Mouse (Mus musculus): ENCODE data around the gene Rbms2. TPM values are rescaled to one million over a fixed set of nuclear protein-coding genes. Genes with fewer than 3 reads are reported as not detected.

Rbms2 gene
- polyA plus RNA-seq, 1 experiment from 2014 or later, result 27.0 TPM

DNA sequence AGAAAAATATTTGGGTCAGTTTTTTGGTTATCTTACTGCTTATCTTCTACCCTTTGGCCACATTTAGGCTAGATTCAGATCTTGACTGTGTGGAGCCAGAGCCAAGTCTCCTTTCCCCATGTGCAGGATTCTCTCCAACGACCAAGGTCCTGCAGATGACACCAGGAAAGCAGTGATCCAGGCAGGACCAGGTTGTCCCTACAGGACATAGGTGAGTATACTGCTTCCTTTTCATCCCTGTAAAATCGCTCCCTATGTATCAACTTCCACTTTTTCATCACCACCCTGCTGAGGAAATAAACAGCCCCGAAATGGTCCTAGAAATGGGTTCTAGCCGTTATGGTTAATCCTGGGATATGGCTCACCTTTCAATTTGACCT, 83.8 kb downstream of the Rbms2 start:
- 0 out of 2 replicates have a peak, but pooled peaks cover 3% of the 10 kb centered on the region for H3K36me3 ChIP-seq (ENCODE audit: insufficient read depth, low read length)
- no peak for ATAC-seq (replicated peaks; ENCODE audit: low FRiP score, low read depth)
- H3K9me3 ChIP-seq (replicated peaks; ENCODE audit: low read length), result no peaks in the 10 kb centered on the region
- WGBS, result 22% methylated on average over 4 of the region's 4 CpGs
- TF ChIP-seq CTCF (IDR thresholded peaks at IDR 0.05; ENCODE audit: low read depth), result no peak
- DNase-seq (ENCODE audit: low spot score), result no peak
- H3K9ac ChIP-seq (ENCODE audit: low read depth, low read length), result no peak overlapping the region
- H3K27me3 ChIP-seq (ENCODE audit: insufficient read depth, low read length), result no peaks in the 10 kb centered on the region
- H3K4me1 ChIP-seq (replicated peaks; ENCODE audit: insufficient read depth, low read length), result peaks cover 22% of the 10 kb centered on the region
- peak overlapping the region; percentile 88; the same call in 1 of the 2 replicates for H3K27ac ChIP-seq
- 0 out of 2 replicates have a peak overlapping the region, but pooled peaks have one; percentile 80 for H3K4me2 ChIP-seq (ENCODE audit: low read length)
- H3K4me3 ChIP-seq (replicated peaks; ENCODE audit: low read depth, low read length), result peak overlapping the region; percentile 81; the same call in 1 of the 2 replicates

DNA sequence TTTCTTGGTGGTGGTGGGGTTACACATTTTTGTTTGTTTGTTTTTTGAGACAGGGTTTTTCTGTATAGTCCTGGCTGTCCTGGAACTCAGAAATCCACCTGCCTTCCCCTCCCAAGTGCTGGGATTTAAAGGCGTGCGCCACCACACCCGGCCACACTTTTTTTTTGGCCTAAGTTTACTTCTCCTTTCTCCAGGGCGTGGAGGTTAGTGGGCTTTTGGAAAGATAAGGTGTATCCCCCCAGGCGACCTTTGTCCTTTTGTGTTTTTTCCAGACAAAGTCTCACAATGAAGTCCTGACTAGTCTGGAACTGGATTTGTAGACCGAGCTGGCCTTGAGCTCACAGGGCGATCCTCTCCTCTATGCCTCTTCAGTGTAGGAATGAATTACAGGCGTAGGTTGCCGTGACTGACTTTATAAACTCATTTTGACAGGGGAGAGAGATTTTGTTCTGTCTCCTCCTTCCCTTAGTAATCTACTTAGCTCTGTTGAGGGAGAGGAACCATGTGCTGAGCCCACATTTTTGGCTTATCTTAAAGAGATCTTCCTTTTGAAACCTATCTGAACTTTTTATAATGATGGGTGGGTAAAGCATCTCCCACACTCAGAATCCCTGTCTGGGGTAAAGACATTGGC, 85.0 kb downstream of the Rbms2 start:
- Histone ChIP-seq H3K9ac (ENCODE audit: low read depth, low read length) (peak overlapping the region; percentile 87; the same call in 1 of the 2 replicates), H3K27me3 (ENCODE audit: insufficient read depth, low read length) (no peaks in the 10 kb centered on the region), H3K27ac (peak overlapping the region; percentile 99), H3K4me3 (replicated peaks; ENCODE audit: low read depth, low read length) (no peak overlapping the region), H3K4me2 (ENCODE audit: low read length) (peak overlapping the region; percentile 77), H3K36me3 (ENCODE audit: insufficient read depth, low read length) (peaks cover 2% of the 10 kb centered on the region), H3K4me1 (replicated peaks; ENCODE audit: insufficient read depth, low read length) (peaks cover 22% of the 10 kb centered on the region), H3K9me3 (replicated peaks; ENCODE audit: low read length) (no peaks in the 10 kb centered on the region)
- ATAC-seq (replicated peaks; ENCODE audit: low FRiP score, low read depth) (no peak), DNase-seq (ENCODE audit: low spot score) (no peak)
- TF ChIP-seq CTCF (IDR thresholded peaks at IDR 0.05; ENCODE audit: low read depth), result no peak
- WGBS, result 43% methylated on average over 9 of the region's 9 CpGs

- Histone ChIP-seq H3K36me3 (ENCODE audit: insufficient read depth, low read length) (peaks cover 9% of the 10 kb centered on the region), H3K27me3 (ENCODE audit: insufficient read depth, low read length) (no peaks in the 10 kb centered on the region), H3K27ac (peak overlapping the region; percentile 99), H3K4me1 (replicated peaks; ENCODE audit: insufficient read depth, low read length) (peaks cover 22% of the 10 kb centered on the region), H3K4me3 (replicated peaks; ENCODE audit: low read depth, low read length) (peak overlapping the region; percentile 17), H3K9me3 (replicated peaks; ENCODE audit: low read length) (no peaks in the 10 kb centered on the region), H3K4me2 (ENCODE audit: low read length) (peak overlapping the region; percentile 77), H3K9ac (ENCODE audit: low read depth, low read length) (peak overlapping the region; percentile 87)
- DNase-seq (ENCODE audit: low spot score) (peak; percentile 94), ATAC-seq (replicated peaks; ENCODE audit: low FRiP score, low read depth) (peak; percentile 64)
- TF ChIP-seq CTCF (IDR thresholded peaks at IDR 0.05; ENCODE audit: low read depth), result no peak
- WGBS, result 12% methylated on average over 19 of the region's 19 CpGs
Observed at GRCm38 (mm10) chr10:128094340-128094968, 85.6 kb downstream of the Rbms2 start.

DNA sequence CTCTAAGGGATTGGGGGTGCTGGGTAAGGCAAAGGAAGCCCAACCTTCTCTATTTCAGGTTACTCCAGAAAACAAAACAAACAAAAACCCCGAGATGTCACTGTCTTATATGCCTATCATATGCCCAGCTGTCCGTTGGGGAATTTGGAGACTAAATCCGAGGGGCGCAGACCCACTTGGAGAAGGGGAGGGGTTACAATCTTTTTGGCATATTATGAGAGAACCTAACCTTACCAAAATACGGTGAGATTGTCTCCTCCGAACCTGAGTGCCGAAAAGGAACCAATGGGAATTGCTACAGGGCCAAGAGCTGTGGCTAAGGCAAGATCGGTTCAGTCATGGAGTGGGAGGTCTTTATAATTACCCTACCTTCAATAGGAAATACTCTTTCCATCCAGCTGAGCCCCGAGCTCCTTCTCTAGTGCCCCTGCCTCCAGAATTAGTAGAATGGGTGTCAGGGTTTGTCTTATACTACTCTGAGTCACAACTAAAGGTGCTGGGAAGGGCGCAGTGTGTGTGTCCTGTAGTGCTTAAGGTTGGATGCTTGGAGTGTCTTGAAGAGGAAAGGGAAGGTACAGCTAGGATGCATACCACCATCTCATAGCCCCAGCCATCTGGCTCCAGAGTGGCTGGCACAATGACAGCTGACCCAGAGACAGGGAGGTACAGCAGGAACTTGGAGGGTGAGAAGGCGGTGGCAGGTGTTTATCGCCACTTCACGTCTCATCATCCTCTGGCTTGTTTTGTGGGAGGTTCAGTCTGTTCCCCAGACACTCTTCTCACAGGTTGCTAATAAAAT, 86.4 kb downstream of the Rbms2 start:
- WGBS, result 26% methylated on average over 13 of the region's 13 CpGs
- DNase-seq (ENCODE audit: low spot score) (no peak), ATAC-seq (replicated peaks; ENCODE audit: low FRiP score, low read depth) (no peak)
- peaks cover 16% of the 10 kb centered on the region for H3K36me3 ChIP-seq (ENCODE audit: insufficient read depth, low read length)
- H3K4me2 ChIP-seq (ENCODE audit: low read length), result peak overlapping the region; percentile 77
- peak overlapping the region; percentile 99 for H3K27ac ChIP-seq
- peak overlapping the region; percentile 88 for H3K4me3 ChIP-seq (replicated peaks; ENCODE audit: low read depth, low read length)
- peak overlapping the region; percentile 87 for H3K9ac ChIP-seq (ENCODE audit: low read depth, low read length)
- no peaks in the 10 kb centered on the region for H3K9me3 ChIP-seq (replicated peaks; ENCODE audit: low read length)
- TF ChIP-seq CTCF (IDR thresholded peaks at IDR 0.05; ENCODE audit: low read depth), result no peak
- H3K4me1 ChIP-seq (replicated peaks; ENCODE audit: insufficient read depth, low read length), result peaks cover 22% of the 10 kb centered on the region
- no peaks in the 10 kb centered on the region for H3K27me3 ChIP-seq (ENCODE audit: insufficient read depth, low read length)

DNA sequence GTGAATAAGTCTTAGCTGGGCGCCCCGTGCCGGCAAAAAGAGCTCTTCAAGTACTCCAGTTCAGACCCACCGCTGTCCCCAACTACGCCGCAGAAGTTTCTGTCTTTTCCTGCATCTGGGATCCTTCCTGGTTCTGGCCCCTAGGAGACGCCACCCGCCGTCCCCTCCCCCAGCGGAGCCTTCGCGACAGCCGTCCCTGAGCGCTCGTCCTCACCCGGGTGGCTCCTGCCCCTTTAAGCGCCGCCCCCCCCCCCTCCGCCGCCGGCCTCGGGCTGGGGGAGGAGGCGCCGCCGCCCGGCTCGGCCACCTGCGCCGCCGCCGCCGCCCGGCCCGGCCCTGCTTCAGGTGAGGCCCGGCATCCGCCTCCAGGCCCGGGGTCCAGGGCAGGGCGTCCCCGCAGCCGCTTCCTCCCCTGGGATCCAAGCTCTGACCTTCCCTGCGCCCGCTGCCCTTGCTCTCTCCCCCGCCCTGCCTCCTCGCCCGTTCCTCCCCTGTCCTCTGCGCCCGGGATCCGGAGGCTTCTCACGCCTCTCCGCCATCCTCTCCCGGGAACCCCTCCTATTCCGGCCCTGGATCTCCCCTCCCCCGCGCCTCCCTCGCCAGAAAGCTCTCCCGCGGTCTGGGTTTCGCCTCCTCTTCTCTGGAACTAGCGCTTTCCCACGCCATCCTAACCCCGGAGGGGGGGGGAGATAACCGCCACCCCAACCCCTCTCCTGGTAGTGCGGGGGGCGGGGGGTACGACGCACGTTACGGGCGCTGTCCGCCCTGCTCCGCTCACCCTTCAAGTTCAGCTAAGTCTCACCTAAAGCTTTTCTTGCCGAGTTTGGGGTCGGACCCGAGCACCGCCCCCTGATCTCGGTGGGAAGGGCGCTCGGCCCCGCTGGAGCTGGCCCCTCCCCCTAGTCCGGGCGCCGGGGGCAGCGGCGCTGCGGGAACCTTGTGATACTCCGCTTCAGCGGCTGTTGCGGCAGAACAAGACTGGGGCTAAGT, 87.3 kb downstream of the Rbms2 start:
- Histone ChIP-seq H3K9ac (ENCODE audit: low read depth, low read length) (peak overlapping the region; percentile 87), H3K9me3 (replicated peaks; ENCODE audit: low read length) (no peaks in the 10 kb centered on the region), H3K27ac (peak overlapping the region; percentile 99), H3K4me2 (ENCODE audit: low read length) (peak overlapping the region; percentile 77), H3K27me3 (ENCODE audit: insufficient read depth, low read length) (no peaks in the 10 kb centered on the region), H3K36me3 (ENCODE audit: insufficient read depth, low read length) (peaks cover 24% of the 10 kb centered on the region), H3K4me1 (replicated peaks; ENCODE audit: insufficient read depth, low read length) (peaks cover 22% of the 10 kb centered on the region), H3K4me3 (replicated peaks; ENCODE audit: low read depth, low read length) (peak overlapping the region; percentile 88)
- under 1% methylated on average over 81 of the region's 88 CpGs for WGBS
- peak; percentile 92 for DNase-seq (ENCODE audit: low spot score)
- peak; percentile 55 for TF ChIP-seq CTCF (IDR thresholded peaks at IDR 0.05; ENCODE audit: low read depth)
- peak; percentile 61 for ATAC-seq (replicated peaks; ENCODE audit: low FRiP score, low read depth)

Data from kidney, postnatal 0 days (tissue).